ENCODE assay signal across 28 mouse cellular contexts in genomic region chr16:75381191-75381590, GRCm38 (mm10).
DNase-seq lines count a peak whose midpoint lies in the region; ATAC-seq and TF ChIP-seq lines count a peak whose summit lies in the region.
"Had no signal": no experiment of that assay in that cellular context is flagged by ENCODE, and none has a peak within 500 bp of the region (broad histone marks: within the 10 kb centered on the region; RNA-seq: fewer than 3 reads in every experiment).

No protein-coding gene starts in this region.

- H3K27ac ChIP-seq in layer of hippocampus, adult 2 months: no peak overlapping the region
- H3K27ac ChIP-seq in thymus, adult 2 months (ENCODE audit: control insufficient read depth, insufficient read depth, low read length): no peak overlapping the region
- H3K27ac ChIP-seq: forebrain, embryonic 10.5 days; heart, adult 2 months; hindbrain, embryonic 13.5 days; limb, embryonic 15.5 days; liver, embryonic 14.5 days; lung, embryonic 15.5 days; midbrain, embryonic 10.5 days; neural tube, embryonic 12.5 days; stomach, embryonic 15.5 days had no signal

- no peak for DNase-seq in layer of hippocampus, adult 2 months (ENCODE audit: low spot score in 2 of 2)
- no peak for DNase-seq in layer of hippocampus, adult 11-12 months (ENCODE audit: low spot score)
- DNase-seq in ES-CJ7 (ENCODE audit: low read depth, low spot score) (peak; percentile 20), R1 (ENCODE audit: low read depth, low spot score) (peak; percentile 7)
- no peak for DNase-seq in thymus, adult 2 months
- no peak for DNase-seq in ovary, postnatal 10 days (ENCODE audit: low spot score)
- DNase-seq: adrenal gland, adult 2 months; B cell, adult 2 months; cerebellum, adult 9-10 months; forebrain, postnatal 0 days; gastrocnemius, postnatal 25 days; heart, adult 2 months; kidney, adult 8-10 months; layer of hippocampus, adult 9-11 months; left cerebral cortex, postnatal 4 days; lung, postnatal 4 days; thymus, postnatal 36 days had no signal

- no peaks in the 10 kb centered on the region for H3K4me1 ChIP-seq in thymus, adult 2 months (replicated peaks; ENCODE audit: control insufficient read depth, insufficient read depth, low read length)
- H3K4me1 ChIP-seq: forebrain, embryonic 10.5 days; hindbrain, embryonic 13.5 days; limb, embryonic 15.5 days; lung, embryonic 15.5 days; midbrain, embryonic 10.5 days; neural tube, embryonic 12.5 days; stomach, embryonic 15.5 days had no signal

- peak; percentile 33 for TF ChIP-seq CTCF in layer of hippocampus, adult 2 months (conservative IDR thresholded peaks at IDR 0.05)
- TF ChIP-seq CTCF in thymus, adult 2 months (IDR thresholded peaks at IDR 0.05; ENCODE audit: borderline replicate concordance, control insufficient read depth, extremely low read depth, insufficient read depth, low read length, poor library complexity): no peak

- no peaks in the 10 kb centered on the region for H3K36me3 ChIP-seq in thymus, adult 2 months (ENCODE audit: control insufficient read depth, insufficient read depth, low read length)
- H3K36me3 ChIP-seq: forebrain, embryonic 10.5 days; hindbrain, embryonic 13.5 days; limb, embryonic 15.5 days; lung, embryonic 15.5 days; midbrain, embryonic 10.5 days; neural tube, embryonic 12.5 days; stomach, embryonic 15.5 days had no signal

- peak; percentile 73; the same call in 1 of the 2 replicates for ATAC-seq in megakaryocyte-erythroid progenitor cell, adult 5-6 weeks (replicated peaks; ENCODE audit: low FRiP score, low TSS enrichment, poor library complexity, severe bottlenecking)
- ATAC-seq: forebrain, postnatal 0 days; inflammation-experienced regulatory T-cells, adult 6 months had no signal

- H3K27me3 ChIP-seq in thymus, adult 2 months (ENCODE audit: control insufficient read depth, insufficient read depth, low read length): no peaks in the 10 kb centered on the region
- H3K27me3 ChIP-seq: CH12.LX; hindbrain, embryonic 13.5 days; limb, embryonic 15.5 days; lung, embryonic 15.5 days; neural tube, embryonic 12.5 days; stomach, embryonic 15.5 days had no signal

- no peak for TF ChIP-seq POLR2A in thymus, adult 2 months (IDR thresholded peaks at IDR 0.05; ENCODE audit: control insufficient read depth, extremely low read depth, insufficient read depth, low read length, poor library complexity)

- no peak overlapping the region for H3K4me3 ChIP-seq in layer of hippocampus, adult 2 months
- no peak overlapping the region for H3K4me3 ChIP-seq in thymus, adult 2 months (ENCODE audit: control insufficient read depth, insufficient read depth, low read length)
- H3K4me3 ChIP-seq: forebrain, embryonic 10.5 days; heart, adult 2 months; hindbrain, embryonic 13.5 days; limb, embryonic 15.5 days; lung, embryonic 15.5 days; midbrain, embryonic 10.5 days; neural tube, embryonic 12.5 days; stomach, embryonic 15.5 days had no signal

- 85% methylated on average over 1 of the region's 1 CpGs for WGBS in thymus, adult 2 months

Comparison
In these comparisons a context has a peak if more than half of its experiments do, and no peak if none do; other contexts are left out.
1. DNase-seq: peak in ES-CJ7 (single experiment) and R1 (single experiment); none in layer of hippocampus, adult 2 months (0 of 2), layer of hippocampus, adult 11-12 months (single experiment), thymus, adult 2 months (single experiment) and ovary, postnatal 10 days (single experiment).